Mouse (Mus musculus) megakaryocyte-erythroid progenitor cell, adult 5-6 weeks (primary cell): Measurements from ENCODE around the gene Nrip1. TPM values are rescaled to one million over a fixed set of nuclear protein-coding genes. Genes with fewer than 3 reads are reported as not detected.

Experiments used
- ATAC-seq: replicated peaks from 2 replicates; pipeline ENCODE4 v1.8.0; 2016; ENCODE audit warnings: mild to moderate bottlenecking, inconsistent platforms; ENCODE audit not compliant: severe bottlenecking, poor library complexity, low FRiP score, low TSS enrichment
- total RNA-seq, 2 experiments: library from RNA; stranded (forward) in 1 of 2; stranded (reverse) in 1 of 2; fragments of 200-1000, 215-1000 nt in 1 of 2; fragments of >200 nt in 1 of 2; fragmentation: Nextera tagmentation in 1 of 2; gene quantifications; 2 replicates each; pipeline ENCODE4 v1.2.3; 2014 to 2017

Gene Nrip1
- total RNA-seq, 2 experiments from 2014 or later, result 30.3 to 53.0 TPM

GRCm38 (mm10) chr16:76372941-76373561, 576 bp downstream of the Nrip1 start:
- peak; percentile 62 for ATAC-seq

GRCm38 (mm10) chr16:76372045-76372940, 1.3 kb downstream of the Nrip1 start:
- ATAC-seq, result peak; percentile 57

GRCm38 (mm10) chr16:76371614-76371917, 2.1 kb downstream of the Nrip1 start:
- ATAC-seq, result no peak

- ATAC-seq, result peak; percentile 38; the same call in 1 of the 2 replicates
Measured at GRCm38 (mm10) chr16:76370716-76371613, 2.7 kb downstream of the Nrip1 start.

GRCm38 (mm10) chr16:76370041-76370715, 3.4 kb downstream of the Nrip1 start:
- peak; percentile 69 for ATAC-seq

GRCm38 (mm10) chr16:76369236-76369635, 4.4 kb downstream of the Nrip1 start:
- ATAC-seq, result no peak

GRCm38 (mm10) chr16:76367261-76367908, 6.2 kb downstream of the Nrip1 start:
- no peak for ATAC-seq

- 0 out of 2 replicates have a peak, but pooled peaks have one; percentile 32 for ATAC-seq
Measured at GRCm38 (mm10) chr16:76365790-76366406, 7.7 kb downstream of the Nrip1 start.

GRCm38 (mm10) chr16:76365237-76365636, 8.4 kb downstream of the Nrip1 start:
- ATAC-seq, result peak; percentile 9; the same call in 1 of the 2 replicates

- ATAC-seq, result no peak
Measured at GRCm38 (mm10) chr16:76363641-76364040, 10.0 kb downstream of the Nrip1 start.

- no peak for ATAC-seq
Measured at GRCm38 (mm10) chr16:76362982-76363381, 10.6 kb downstream of the Nrip1 start.

GRCm38 (mm10) chr16:76360441-76360840, 13.2 kb downstream of the Nrip1 start:
- no peak for ATAC-seq

GRCm38 (mm10) chr16:76358757-76359156, 14.9 kb downstream of the Nrip1 start:
- no peak for ATAC-seq

GRCm38 (mm10) chr16:76358128-76358748, 15.4 kb downstream of the Nrip1 start:
- no peak for ATAC-seq

- ATAC-seq, result no peak
Measured at GRCm38 (mm10) chr16:76357155-76357554, 16.5 kb downstream of the Nrip1 start.

- ATAC-seq, result no peak
Measured at GRCm38 (mm10) chr16:76355947-76356550, 17.6 kb downstream of the Nrip1 start.

GRCm38 (mm10) chr16:76355267-76355666, 18.4 kb downstream of the Nrip1 start:
- no peak for ATAC-seq

GRCm38 (mm10) chr16:76354841-76355240, 18.8 kb downstream of the Nrip1 start:
- ATAC-seq, result peak; percentile 78
